Mouse (Mus musculus) liver, postnatal 0 days (tissue): ENCODE data around the gene 4930453N24Rik.

Experiments used
- CTCF ChIP-seq: sonication (generic); IDR thresholded peaks from 2 replicates; pipeline ENCODE4 v1.5.1; 2016; ENCODE audit warnings: antibody characterized with exemption, low read depth
- EP300 ChIP-seq: IDR thresholded peaks from 2 replicates; pipeline ENCODE4 v1.6.1; 2016; ENCODE audit warnings: antibody characterized with exemption, low read depth, mild to moderate bottlenecking

- no peak for TF ChIP-seq CTCF
- no peak for TF ChIP-seq EP300
These were observed 33.7 kb downstream of the 4930453N24Rik start for GRCm38 (mm10) chr16:64737289-64737688.
